Mouse (Mus musculus) urinary bladder, postnatal 14 days (tissue): ENCODE data around the gene Grxcr1.

Experiments used
- DNase-seq: peaks from one replicate; pipeline ENCODE4 v3.0.0; 2021; ENCODE audit warnings: low spot score

Gene Grxcr1

GRCm38 (mm10) chr5:68031744-68032143 is at the start of gene Grxcr1:
Gene Grxcr1, plus strand, starts transcription at chr5:68031835.
- DNase-seq = no peak

GRCm38 (mm10) chr5:67981946-67982526 is 49.6 kb upstream of the Grxcr1 start:
- DNase-seq = no peak

- no peak for DNase-seq
Observed at GRCm38 (mm10) chr5:67990426-67990825, 41.2 kb upstream of the Grxcr1 start.

DNA sequence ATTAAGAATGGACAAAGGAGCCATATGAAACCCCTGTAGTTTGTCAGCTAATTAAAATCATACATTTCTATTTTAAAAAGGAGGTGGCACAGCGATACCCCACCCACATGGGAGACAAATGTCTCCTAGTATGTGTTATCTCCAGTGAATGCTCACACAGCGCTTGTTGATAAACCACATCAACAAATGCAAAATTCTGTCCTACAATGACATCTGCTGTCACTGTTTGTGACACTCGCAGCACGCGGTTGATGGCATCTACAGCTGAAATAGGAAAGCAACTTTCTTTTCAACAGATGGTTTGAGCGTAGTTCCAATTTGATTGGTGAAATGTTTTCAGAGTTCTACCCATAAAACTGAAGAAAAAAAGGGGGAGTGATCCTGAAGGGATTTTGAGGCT is 29.0 kb upstream of the Grxcr1 start:
- DNase-seq = no peak

DNA sequence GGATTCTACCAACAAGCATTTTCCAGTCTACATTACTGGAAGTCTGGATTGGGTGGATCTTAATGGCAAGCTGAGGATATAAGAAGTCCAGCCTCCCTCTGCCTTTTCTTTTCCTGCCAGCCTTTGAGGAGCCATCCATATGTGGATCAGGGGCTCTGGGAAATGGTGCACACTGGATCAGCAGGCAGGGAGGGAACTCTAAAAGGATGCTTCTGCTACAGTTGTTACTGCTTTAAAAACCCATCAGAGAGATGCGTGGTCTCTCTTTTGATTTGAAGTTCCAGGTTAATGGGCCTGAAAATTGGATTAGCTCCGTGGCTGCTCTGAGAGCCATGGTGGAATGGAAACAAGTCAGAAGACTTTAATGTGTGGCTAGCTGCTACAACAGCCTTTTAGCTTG is 27.7 kb upstream of the Grxcr1 start:
- no peak for DNase-seq

- no peak for DNase-seq
Observed at GRCm38 (mm10) chr5:68004419-68004818, 27.2 kb upstream of the Grxcr1 start.

DNA sequence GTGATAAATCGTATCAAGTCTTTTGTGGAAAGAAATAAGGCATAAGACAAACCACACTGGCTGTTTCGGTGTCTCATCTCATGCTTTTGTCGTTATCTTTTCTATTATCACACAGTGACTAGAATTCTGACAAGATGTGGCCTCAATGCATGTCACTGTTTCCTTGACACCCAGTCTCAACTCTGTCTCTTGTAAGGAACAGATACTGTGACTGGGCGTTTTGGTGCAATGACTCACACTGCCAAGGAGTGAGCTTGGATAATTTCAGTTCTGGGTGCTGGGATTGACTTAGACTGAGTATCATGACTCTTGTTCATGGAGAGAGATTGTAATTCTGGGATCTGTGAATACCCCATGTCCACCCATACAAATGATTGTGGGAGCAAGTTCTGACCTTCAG is 24.6 kb upstream of the Grxcr1 start:
- no peak for DNase-seq

- DNase-seq = no peak
Observed at GRCm38 (mm10) chr5:68011569-68011968, 20.1 kb upstream of the Grxcr1 start.

- peak; percentile 83 for DNase-seq
Observed at GRCm38 (mm10) chr5:68012618-68013017, 19.0 kb upstream of the Grxcr1 start.

- no peak for DNase-seq
Observed at GRCm38 (mm10) chr5:68020870-68021269, 10.8 kb upstream of the Grxcr1 start.

DNA sequence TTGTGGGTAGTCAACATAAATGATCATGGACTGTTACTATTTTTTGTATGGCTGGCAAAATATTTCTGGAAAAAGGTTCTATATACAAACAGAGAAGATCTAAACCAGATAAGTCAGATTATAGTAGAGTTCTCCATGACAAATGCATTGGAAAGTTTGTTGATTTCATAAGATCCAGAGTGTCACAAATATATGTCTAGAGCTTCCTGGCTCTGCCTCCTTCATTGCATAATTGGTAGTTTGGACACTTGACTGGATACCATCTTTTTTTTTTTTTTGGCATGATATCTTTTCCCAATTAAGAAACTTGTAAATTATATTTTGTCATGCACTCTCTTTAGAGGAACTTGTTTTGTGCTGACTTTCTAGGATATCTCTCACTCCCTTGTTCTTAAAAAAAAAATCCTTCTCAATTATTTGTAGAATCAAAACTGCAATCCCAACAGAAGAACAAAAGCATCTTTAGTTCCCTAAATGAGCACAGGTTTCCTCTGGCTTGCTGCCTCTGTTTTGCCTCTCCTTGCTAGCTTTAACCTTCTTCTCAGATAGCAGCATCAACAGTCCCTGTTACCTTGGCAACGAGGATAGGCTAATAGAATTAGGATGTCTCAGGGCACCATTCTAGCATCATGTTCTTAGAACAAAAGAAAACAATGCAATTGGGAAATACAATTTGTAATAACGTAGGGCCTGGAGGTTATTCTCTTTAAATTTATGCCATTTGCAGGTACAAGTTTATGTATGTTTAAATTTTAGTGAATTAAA is 4.8 kb upstream of the Grxcr1 start:
- DNase-seq = no peak

DNA sequence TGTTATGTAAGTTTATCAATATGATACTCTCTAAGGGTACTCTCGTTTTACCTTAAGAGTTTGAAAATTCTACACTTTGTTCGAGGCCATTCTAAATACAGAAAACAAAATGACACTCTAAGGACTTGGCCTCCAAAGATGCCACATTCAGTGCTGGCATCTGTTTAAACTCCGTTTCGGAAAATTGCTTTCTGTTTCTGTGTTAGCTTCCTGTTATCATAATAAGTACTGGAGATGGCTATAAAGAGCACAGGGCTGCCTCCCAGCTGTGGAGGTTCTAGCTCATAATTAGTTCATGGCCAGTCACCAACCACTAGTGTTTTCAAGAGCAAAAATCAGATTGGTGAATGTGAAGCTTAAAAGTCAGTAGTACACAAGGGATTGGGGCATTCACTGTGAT is 4.2 kb upstream of the Grxcr1 start:
- no peak for DNase-seq

- no peak for DNase-seq
Observed at GRCm38 (mm10) chr5:68033345-68033744, 1.7 kb downstream of the Grxcr1 start.

GRCm38 (mm10) chr5:68039077-68039476 is 7.4 kb downstream of the Grxcr1 start:
- DNase-seq = no peak

DNA sequence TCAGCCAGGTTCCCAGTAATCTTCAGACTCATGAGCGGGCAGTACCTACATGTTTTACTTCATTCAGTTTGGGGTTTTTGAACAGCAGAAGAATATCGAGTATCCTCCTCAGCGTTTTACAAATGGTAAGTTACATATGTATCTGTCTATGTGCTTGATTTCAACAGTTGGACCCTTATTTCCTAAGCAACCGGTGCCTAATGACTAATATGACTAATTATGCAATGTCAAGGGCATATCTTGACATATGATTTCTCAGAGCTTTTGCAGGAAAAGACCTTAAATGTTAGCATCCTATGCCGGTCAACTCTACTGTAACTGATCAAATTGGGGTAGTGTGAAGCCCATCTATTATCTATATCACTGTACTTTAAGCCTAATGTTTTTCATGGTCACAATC is 11.7 kb downstream of the Grxcr1 start:
- DNase-seq = no peak

GRCm38 (mm10) chr5:68048783-68049182 is 17.1 kb downstream of the Grxcr1 start:
- DNase-seq = peak; percentile 11

- DNase-seq = no peak
Observed at GRCm38 (mm10) chr5:68049536-68049935, 17.9 kb downstream of the Grxcr1 start.

- DNase-seq = no peak
Observed at GRCm38 (mm10) chr5:68051101-68051500, 19.5 kb downstream of the Grxcr1 start.

- DNase-seq = no peak
Observed at GRCm38 (mm10) chr5:68057574-68057973, 25.9 kb downstream of the Grxcr1 start.

- DNase-seq = no peak
Observed at GRCm38 (mm10) chr5:68068694-68069093, 37.1 kb downstream of the Grxcr1 start.

GRCm38 (mm10) chr5:68070308-68070707 is 38.7 kb downstream of the Grxcr1 start:
- DNase-seq = no peak

DNA sequence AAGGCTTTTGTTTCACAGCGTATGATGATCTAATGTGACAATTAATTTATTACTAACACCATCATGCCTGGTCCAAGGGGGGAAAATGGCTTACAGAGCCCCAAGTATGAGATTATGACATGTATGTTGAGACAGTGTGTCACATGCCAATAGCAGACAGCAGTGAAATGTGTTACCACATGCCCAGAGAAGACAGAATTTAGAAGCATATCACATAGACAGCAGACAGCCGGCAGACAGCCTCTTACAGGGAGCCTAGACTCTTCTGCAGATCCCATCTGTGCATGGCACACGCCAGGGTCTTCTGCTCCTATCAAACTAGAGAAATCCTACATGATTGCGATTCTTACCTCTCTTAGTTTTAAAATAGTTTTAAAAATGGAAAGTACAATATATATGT is 40.2 kb downstream of the Grxcr1 start:
- no peak for DNase-seq

- no peak for DNase-seq
Observed at GRCm38 (mm10) chr5:68086535-68087098, 55.0 kb downstream of the Grxcr1 start.

DNA sequence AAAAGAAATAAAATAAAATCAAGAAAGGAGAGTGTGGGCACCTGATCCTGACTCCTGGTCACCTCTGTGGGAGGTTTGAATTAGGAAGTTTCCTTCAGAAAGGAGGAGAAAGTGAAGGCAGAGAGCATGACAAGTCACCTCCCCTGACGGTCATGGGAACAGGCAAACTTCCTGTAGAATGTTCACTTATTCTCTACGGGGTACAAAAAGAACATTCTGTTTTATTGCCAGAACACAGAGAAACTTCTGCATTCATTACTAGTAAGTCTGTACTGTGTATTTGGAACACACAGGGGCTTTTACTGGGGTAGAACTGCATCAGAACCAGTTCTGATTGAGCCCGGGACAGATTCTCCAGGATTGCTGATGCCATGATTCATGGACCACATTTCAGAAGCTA is 55.5 kb downstream of the Grxcr1 start:
- DNase-seq = no peak
